Mouse (Mus musculus) small intestine, adult 2 months (tissue): ENCODE results near the gene Lhfpl2.

Source experiments
- CTCF ChIP-seq: fragments of 200-500 bp; IDR thresholded peaks from 2 replicates; pipeline ENCODE4 v1.5.1; 2012; ENCODE audit warnings: low read depth, mild to moderate bottlenecking, control low read depth, inconsistent platforms, low read length, moderate library complexity, mixed read lengths; ENCODE audit not compliant: insufficient replicate concordance, insufficient read length; ENCODE audit errors: extremely low read depth
- POLR2A ChIP-seq: fragments of 200-500 bp; IDR thresholded peaks from 2 replicates; pipeline ENCODE4 v1.6.1; 2012; ENCODE audit warnings: low read depth, mild to moderate bottlenecking, control low read depth, inconsistent platforms, low read length, moderate library complexity

- TF ChIP-seq POLR2A (no peak), CTCF (no peak)
Observed at GRCm38 (mm10) chr13:94139713-94140445, 82.3 kb downstream of the Lhfpl2 start.
